Mouse (Mus musculus): ENCODE measurements around the gene Ntrk2. TPM values are rescaled to one million over a fixed set of nuclear protein-coding genes. Genes with fewer than 3 reads are reported as not detected.

The Ntrk2 gene
- polyA plus RNA-seq, 1 experiment from 2014 or later, result 3.1 TPM

DNA sequence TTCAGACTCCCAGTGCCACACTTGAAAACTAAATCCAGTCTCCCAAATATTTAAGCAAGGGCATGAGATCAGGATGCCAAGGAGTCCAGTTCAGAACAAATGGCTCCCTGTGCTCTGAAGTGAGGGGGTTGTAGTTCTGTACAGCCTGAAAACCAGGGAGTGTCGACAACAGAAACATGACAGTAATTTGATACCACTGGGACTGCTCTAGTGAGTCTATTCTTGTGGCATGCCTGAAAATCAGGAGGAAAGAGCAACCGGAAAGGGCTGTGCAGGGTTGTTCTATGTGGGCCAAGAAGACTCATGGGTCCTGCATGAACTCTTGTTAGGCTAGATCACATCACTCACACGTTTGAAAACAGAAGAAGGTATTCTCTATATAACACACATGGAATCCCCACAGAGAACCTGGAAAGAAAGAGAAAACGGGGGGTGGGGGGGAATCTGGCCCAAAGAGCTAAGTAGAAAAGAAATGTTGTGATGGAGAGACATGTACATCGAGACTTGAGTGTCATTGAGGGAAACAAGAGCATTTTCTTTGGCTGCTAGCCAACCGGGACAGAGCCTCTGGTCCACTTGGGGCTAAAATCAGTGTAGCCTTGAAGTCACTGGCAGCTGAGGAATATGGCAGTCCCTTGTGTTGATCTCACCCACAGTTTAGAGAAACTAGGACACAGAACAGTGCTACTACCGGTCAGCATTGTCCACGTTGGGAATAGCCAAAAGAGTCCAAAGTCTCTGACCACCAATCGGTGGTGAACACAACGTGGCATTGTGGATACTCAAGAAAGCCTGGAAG is 313.4 kb downstream of the Ntrk2 start:
- no peak overlapping the region for H3K4me3 ChIP-seq (ENCODE audit: low read depth, low read length)
- H3K4me2 ChIP-seq, result no peak overlapping the region
- no peak overlapping the region for H3K27ac ChIP-seq (ENCODE audit: low read depth, low read length)
- no peaks in the 10 kb centered on the region for H3K27me3 ChIP-seq (ENCODE audit: control insufficient read depth, insufficient read depth, low read length)
- ATAC-seq (replicated peaks; ENCODE audit: insufficient number of reproducible peaks, low FRiP score, low TSS enrichment), result no peak
- H3K4me1 ChIP-seq (ENCODE audit: control insufficient read depth, insufficient read depth, low read length), result peaks cover 9% of the 10 kb centered on the region
- WGBS (ENCODE audit: insufficient replicate concordance), result 61% methylated on average over 10 of the region's 10 CpGs
- no peak overlapping the region for H3K9ac ChIP-seq (ENCODE audit: low read depth, low read length)
- H3K36me3 ChIP-seq (ENCODE audit: control insufficient read depth, insufficient read depth, low read length), result no peaks in the 10 kb centered on the region
- H3K9me3 ChIP-seq (replicated peaks; ENCODE audit: control insufficient read depth, low read length), result peaks cover 2% of the 10 kb centered on the region

DNA sequence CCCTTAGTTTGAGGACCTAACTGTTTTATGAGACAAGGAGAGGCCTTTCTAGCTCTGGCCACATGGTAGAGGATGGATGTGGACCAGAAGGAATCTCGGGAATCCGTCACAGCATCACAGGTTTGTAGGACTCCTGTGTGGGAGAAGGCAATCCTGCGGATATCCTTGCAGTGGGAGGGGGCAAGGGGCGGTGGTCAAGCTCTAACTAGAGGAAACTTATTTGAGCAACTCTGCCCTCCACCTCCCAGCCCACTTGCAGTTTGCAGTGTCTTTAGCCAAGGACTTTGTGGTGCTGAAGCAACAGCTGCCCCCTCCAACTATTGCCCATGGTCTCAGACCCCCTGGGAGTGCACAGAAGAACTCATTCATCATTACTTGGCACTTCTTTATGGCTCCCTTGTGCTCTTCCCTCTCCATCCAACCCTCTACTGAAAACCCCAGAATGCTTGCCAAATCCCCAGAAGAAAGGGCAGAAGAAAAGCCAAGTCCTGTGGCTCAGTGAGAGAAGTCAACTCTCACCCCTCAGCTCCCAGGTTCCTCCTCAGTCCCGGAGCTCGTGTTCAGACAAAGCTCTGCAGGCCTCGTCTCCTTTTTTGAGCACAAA is 336.9 kb downstream of the Ntrk2 start:
- Histone ChIP-seq H3K4me1 (ENCODE audit: control insufficient read depth, insufficient read depth, low read length) (no peaks in the 10 kb centered on the region), H3K4me3 (ENCODE audit: low read depth, low read length) (no peak overlapping the region), H3K9ac (ENCODE audit: low read depth, low read length) (no peak overlapping the region), H3K36me3 (ENCODE audit: control insufficient read depth, insufficient read depth, low read length) (no peaks in the 10 kb centered on the region), H3K27ac (ENCODE audit: low read depth, low read length) (no peak overlapping the region), H3K27me3 (ENCODE audit: control insufficient read depth, insufficient read depth, low read length) (no peaks in the 10 kb centered on the region), H3K9me3 (replicated peaks; ENCODE audit: control insufficient read depth, low read length) (no peaks in the 10 kb centered on the region), H3K4me2 (no peak overlapping the region)
- no peak for ATAC-seq (replicated peaks; ENCODE audit: insufficient number of reproducible peaks, low FRiP score, low TSS enrichment)
- WGBS (ENCODE audit: insufficient replicate concordance), result 74% methylated on average over 7 of the region's 7 CpGs

DNA sequence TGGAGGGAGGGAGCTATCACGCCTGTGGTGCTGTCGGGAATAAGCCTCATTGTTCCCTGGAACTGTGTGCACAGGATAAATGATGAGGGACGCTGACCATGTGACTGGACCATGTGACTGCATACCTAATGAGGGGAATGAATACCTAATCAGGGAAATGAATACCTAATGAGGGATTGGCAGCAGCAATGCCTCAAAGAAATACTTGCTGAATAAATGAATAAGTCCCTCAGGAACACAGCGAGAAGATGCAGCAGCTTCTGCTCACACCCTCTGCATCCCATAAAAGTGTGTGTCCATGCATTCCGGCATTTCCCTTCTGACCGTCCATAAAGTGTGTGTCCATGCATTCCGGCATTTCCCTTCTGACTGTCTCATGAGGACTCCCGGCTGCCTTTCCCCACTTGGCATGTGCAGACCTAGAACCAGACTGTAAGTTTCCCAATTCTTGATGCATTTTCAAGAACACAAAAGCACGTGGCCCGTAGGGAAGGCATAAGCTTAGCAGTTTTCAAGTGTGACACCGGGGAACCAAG is 338.0 kb downstream of the Ntrk2 start:
- H3K36me3 ChIP-seq (ENCODE audit: control insufficient read depth, insufficient read depth, low read length), result no peaks in the 10 kb centered on the region
- H3K27ac ChIP-seq (ENCODE audit: low read depth, low read length), result no peak overlapping the region
- no peaks in the 10 kb centered on the region for H3K4me1 ChIP-seq (ENCODE audit: control insufficient read depth, insufficient read depth, low read length)
- ATAC-seq (replicated peaks; ENCODE audit: insufficient number of reproducible peaks, low FRiP score, low TSS enrichment), result no peak
- WGBS (ENCODE audit: insufficient replicate concordance), result 71% methylated on average over 11 of the region's 11 CpGs
- H3K9ac ChIP-seq (ENCODE audit: low read depth, low read length), result no peak overlapping the region
- no peaks in the 10 kb centered on the region for H3K27me3 ChIP-seq (ENCODE audit: control insufficient read depth, insufficient read depth, low read length)
- no peak overlapping the region for H3K4me2 ChIP-seq
- no peaks in the 10 kb centered on the region for H3K9me3 ChIP-seq (replicated peaks; ENCODE audit: control insufficient read depth, low read length)
- H3K4me3 ChIP-seq (ENCODE audit: low read depth, low read length), result no peak overlapping the region

DNA sequence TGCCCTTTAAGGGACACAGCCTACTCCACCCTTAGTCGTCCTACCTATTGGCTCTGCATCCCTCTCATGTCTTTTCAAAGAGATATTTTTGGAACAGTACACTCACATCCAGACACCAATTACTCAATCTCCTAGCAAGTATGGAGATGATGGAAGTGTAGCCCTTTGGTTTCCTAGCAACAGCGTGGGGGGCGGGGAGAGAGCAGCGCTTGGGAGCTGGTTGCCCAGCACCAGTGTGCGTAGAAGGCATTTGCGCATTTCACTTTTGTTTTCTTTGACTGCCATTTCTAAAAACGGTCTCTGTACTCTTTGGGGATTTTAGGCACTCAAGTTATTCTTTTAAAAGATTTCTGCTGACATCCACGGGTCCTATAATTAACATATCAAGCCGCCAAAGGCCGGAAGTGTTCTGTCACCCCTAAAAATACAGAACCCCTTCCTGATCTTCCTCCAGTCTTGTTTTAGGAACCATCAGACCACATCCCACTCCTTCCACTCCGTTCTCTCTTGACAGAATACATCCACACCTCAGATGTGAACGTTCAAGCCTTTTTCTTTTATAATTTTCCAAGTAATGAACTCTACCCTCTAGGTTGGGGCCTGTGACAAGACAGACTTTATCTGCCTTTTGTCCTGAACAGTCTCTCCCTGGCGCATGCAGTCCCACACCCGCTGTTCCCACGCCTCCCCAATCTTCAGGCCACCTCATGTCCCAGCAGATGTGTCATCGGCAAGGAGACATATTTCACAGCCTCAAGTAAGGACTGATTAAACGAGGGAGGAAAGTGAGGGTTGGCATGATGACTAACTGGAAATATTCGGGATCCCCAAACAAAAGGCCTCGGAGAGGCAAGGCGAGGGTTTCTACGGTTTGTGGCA is 339.5 kb downstream of the Ntrk2 start:
- Histone ChIP-seq H3K9ac (ENCODE audit: low read depth, low read length) (no peak overlapping the region), H3K4me1 (ENCODE audit: control insufficient read depth, insufficient read depth, low read length) (no peaks in the 10 kb centered on the region), H3K27me3 (ENCODE audit: control insufficient read depth, insufficient read depth, low read length) (no peaks in the 10 kb centered on the region), H3K4me2 (no peak overlapping the region), H3K27ac (ENCODE audit: low read depth, low read length) (no peak overlapping the region), H3K4me3 (ENCODE audit: low read depth, low read length) (no peak overlapping the region), H3K36me3 (ENCODE audit: control insufficient read depth, insufficient read depth, low read length) (no peaks in the 10 kb centered on the region), H3K9me3 (replicated peaks; ENCODE audit: control insufficient read depth, low read length) (no peaks in the 10 kb centered on the region)
- WGBS (ENCODE audit: insufficient replicate concordance), result 60% methylated on average over 21 of the region's 21 CpGs
- no peak for ATAC-seq (replicated peaks; ENCODE audit: insufficient number of reproducible peaks, low FRiP score, low TSS enrichment)

DNA sequence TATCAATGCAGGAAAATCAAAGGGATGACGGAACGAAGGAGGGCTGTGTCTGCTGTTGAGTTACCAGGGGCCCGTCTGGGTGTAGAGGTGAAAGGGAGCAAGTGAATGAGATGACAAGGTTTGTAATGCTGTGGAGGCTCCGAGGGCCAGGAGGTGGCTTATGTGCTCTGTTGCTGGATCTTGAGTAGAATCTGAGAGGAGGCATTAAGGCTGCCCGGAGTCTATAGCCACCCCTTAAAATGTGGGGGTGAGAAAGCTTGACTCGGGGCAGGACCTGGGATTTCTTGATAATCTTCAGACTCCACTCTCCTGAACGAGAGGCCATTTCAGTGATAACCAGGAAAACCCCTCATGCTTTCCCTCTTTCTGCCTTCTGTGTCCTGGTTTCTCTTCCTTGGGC is 340.2 kb downstream of the Ntrk2 start:
- Histone ChIP-seq H3K9ac (ENCODE audit: low read depth, low read length) (no peak overlapping the region), H3K27ac (ENCODE audit: low read depth, low read length) (no peak overlapping the region), H3K36me3 (ENCODE audit: control insufficient read depth, insufficient read depth, low read length) (no peaks in the 10 kb centered on the region), H3K4me3 (ENCODE audit: low read depth, low read length) (no peak overlapping the region), H3K4me2 (no peak overlapping the region), H3K27me3 (ENCODE audit: control insufficient read depth, insufficient read depth, low read length) (no peaks in the 10 kb centered on the region), H3K9me3 (replicated peaks; ENCODE audit: control insufficient read depth, low read length) (no peaks in the 10 kb centered on the region), H3K4me1 (ENCODE audit: control insufficient read depth, insufficient read depth, low read length) (no peaks in the 10 kb centered on the region)
- no peak for ATAC-seq (replicated peaks; ENCODE audit: insufficient number of reproducible peaks, low FRiP score, low TSS enrichment)
- WGBS (ENCODE audit: insufficient replicate concordance), result 81% methylated on average over 7 of the region's 7 CpGs

DNA sequence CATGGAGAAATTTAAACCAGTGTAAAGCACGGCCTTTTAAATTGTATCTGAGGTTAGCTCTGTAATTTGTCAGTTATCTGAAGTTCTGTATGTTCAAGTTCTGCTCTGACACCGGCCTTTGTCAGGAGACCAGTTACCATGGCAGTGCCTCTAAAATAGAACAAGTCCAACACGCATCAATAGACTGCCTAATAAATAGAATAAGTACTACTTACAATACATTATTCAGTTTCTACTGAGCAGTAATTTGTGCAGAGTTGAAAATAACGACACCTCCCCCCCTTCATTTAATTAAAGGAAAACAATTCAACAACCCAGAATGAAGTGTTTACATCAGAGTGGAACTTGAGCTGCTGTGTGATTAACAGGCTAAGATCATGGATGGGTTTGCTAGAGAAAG is 341.6 kb downstream of the Ntrk2 start:
- 76% methylated on average over 4 of the region's 4 CpGs for WGBS (ENCODE audit: insufficient replicate concordance)
- no peak for ATAC-seq (replicated peaks; ENCODE audit: insufficient number of reproducible peaks, low FRiP score, low TSS enrichment)
- H3K27me3 ChIP-seq (ENCODE audit: control insufficient read depth, insufficient read depth, low read length), result no peaks in the 10 kb centered on the region
- no peaks in the 10 kb centered on the region for H3K36me3 ChIP-seq (ENCODE audit: control insufficient read depth, insufficient read depth, low read length)
- no peak overlapping the region for H3K4me3 ChIP-seq (ENCODE audit: low read depth, low read length)
- H3K9ac ChIP-seq (ENCODE audit: low read depth, low read length), result no peak overlapping the region
- H3K4me1 ChIP-seq (ENCODE audit: control insufficient read depth, insufficient read depth, low read length), result no peaks in the 10 kb centered on the region
- H3K27ac ChIP-seq (ENCODE audit: low read depth, low read length), result no peak overlapping the region
- H3K4me2 ChIP-seq, result no peak overlapping the region
- H3K9me3 ChIP-seq (replicated peaks; ENCODE audit: control insufficient read depth, low read length), result no peaks in the 10 kb centered on the region

DNA sequence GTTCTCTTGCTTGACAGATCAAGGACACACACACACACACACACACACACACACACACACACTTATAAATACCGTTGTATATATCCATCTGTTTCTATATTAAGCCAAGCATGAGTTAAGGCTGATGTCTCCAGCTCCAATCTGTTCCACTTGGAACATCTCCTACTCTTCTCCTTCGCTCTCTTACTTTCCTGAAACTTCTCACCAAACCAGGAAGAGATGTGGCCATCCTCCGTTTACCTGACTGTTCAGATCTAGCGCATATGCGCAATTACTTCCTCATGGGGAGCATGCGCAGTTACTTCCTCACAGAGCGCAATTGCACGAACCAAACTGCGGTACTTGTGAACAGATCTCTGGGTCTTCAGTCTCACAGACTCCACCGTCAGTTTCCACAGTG is 342.4 kb downstream of the Ntrk2 start:
- H3K27me3 ChIP-seq (ENCODE audit: control insufficient read depth, insufficient read depth, low read length), result no peaks in the 10 kb centered on the region
- H3K4me2 ChIP-seq, result no peak overlapping the region
- H3K4me3 ChIP-seq (ENCODE audit: low read depth, low read length), result no peak overlapping the region
- WGBS (ENCODE audit: insufficient replicate concordance), result 82% methylated on average over 10 of the region's 10 CpGs
- no peaks in the 10 kb centered on the region for H3K4me1 ChIP-seq (ENCODE audit: control insufficient read depth, insufficient read depth, low read length)
- ATAC-seq (replicated peaks; ENCODE audit: insufficient number of reproducible peaks, low FRiP score, low TSS enrichment), result no peak
- no peak overlapping the region for H3K9ac ChIP-seq (ENCODE audit: low read depth, low read length)
- H3K9me3 ChIP-seq (replicated peaks; ENCODE audit: control insufficient read depth, low read length), result no peaks in the 10 kb centered on the region
- H3K27ac ChIP-seq (ENCODE audit: low read depth, low read length), result no peak overlapping the region
- no peaks in the 10 kb centered on the region for H3K36me3 ChIP-seq (ENCODE audit: control insufficient read depth, insufficient read depth, low read length)

DNA sequence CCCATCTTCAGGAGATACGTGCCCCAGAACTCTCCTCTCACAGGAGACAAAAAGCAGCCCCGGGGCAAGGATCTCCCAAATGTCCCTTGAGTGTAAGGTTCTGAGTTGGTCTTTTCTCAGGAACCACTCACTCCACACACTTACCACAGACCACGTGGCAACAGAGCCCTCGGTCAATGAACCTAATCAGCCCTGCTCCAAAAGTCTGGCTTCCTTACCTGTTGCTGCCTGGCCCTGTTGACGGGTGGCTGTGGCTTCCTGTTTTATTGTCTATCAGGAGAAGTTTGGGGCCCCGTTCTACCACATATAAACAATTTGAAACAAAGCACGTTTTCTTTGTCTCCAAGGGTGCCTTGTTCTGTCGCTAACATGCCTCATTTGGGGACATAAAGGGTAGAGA is 357.6 kb downstream of the Ntrk2 start:
- H3K4me2 ChIP-seq, result no peak overlapping the region
- no peak overlapping the region for H3K27ac ChIP-seq (ENCODE audit: low read depth, low read length)
- H3K4me1 ChIP-seq (ENCODE audit: control insufficient read depth, insufficient read depth, low read length), result no peaks in the 10 kb centered on the region
- no peak for ATAC-seq (replicated peaks; ENCODE audit: insufficient number of reproducible peaks, low FRiP score, low TSS enrichment)
- no peaks in the 10 kb centered on the region for H3K36me3 ChIP-seq (ENCODE audit: control insufficient read depth, insufficient read depth, low read length)
- H3K9me3 ChIP-seq (replicated peaks; ENCODE audit: control insufficient read depth, low read length), result no peaks in the 10 kb centered on the region
- no peak overlapping the region for H3K4me3 ChIP-seq (ENCODE audit: low read depth, low read length)
- WGBS (ENCODE audit: insufficient replicate concordance), result 72% methylated on average over 8 of the region's 8 CpGs
- no peak overlapping the region for H3K9ac ChIP-seq (ENCODE audit: low read depth, low read length)
- no peaks in the 10 kb centered on the region for H3K27me3 ChIP-seq (ENCODE audit: control insufficient read depth, insufficient read depth, low read length)

Measured in heart, embryonic 11.5 days (tissue).